Mouse (Mus musculus): ENCODE results near the gene Cks1brt.
"Not testable (repeated sequence)": the region's sequence is repeated elsewhere in the genome, so short reads cannot be mapped to it uniquely, and the experiment has no call there.

Cks1brt gene

DNA sequence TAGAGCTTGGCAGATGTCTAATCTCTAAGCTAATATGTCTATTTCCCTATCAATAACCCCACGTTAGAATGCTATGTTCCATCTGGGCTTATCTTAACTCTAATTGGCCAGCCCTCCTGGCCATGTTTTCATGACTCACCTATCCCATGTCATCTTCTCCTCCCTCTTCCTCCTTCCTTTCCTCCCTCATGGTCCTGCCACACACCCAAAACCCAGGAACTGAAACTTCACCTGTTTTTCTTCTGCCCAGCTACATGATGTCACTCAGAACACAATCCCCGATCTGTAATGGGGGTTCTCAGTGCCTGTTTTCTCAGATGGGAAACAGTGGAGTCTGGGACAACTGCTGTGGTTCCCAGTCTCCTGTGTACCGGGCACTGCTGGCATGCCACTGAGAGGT lies at the start of gene Cks1brt:
TSS of gene Cks1brt (plus strand) at position 301 of the 400 bp plus-strand sequence.
- DNase-seq, result no peak

- no peak for DNase-seq
These were observed 38.5 kb upstream of the Cks1brt start for GRCm38 (mm10) chr8:85113241-85113640.

DNA sequence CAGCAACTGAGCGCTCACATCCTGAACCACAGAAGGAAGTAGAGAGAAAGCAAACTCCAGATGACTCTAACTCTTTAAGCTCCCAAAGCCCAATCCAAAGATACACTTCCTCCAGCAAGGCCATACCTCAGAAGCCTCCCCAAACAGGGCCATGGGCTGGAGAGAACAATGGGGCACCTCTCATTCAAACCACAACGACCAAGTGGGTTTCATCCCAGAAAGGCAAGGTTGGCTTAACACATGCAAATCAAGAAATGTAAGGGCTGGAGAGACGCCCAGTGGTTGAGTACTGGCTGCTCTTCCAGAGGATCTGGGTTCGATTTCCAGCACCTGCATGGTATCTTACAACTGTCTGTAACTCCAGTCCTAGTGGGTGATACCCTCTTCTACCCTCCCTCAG lies 36.2 kb upstream of the Cks1brt start:
- DNase-seq, result no peak

- DNase-seq, result no peak
These were observed 34.7 kb upstream of the Cks1brt start for GRCm38 (mm10) chr8:85116984-85117383.

GRCm38 (mm10) chr8:85119052-85119981 lies 32.4 kb upstream of the Cks1brt start:
- DNase-seq, result peak; percentile 95 to 96

DNA sequence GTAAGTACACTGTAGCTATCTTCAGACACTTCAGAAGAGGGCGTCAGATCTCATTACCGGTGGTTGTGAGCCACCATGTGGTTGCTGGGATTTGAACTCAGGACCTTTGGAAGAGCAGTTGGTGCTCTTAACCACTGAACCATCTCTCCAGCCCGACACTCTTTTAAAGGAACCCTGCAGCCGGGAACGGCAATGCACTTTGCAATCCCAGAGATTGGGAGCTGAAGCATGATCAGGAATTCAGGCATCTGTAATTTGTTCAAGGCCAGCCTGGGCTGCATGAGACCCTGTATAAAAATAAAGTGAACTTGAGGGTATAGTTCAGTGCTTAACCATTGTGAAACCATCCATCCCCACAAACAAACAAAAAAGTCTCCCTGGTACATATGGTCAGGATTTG lies 31.5 kb upstream of the Cks1brt start:
- not testable (repeated sequence) for DNase-seq

- DNase-seq, result no peak
These were observed 28.7 kb upstream of the Cks1brt start, which contains the start of gene Zfp791 for GRCm38 (mm10) chr8:85122995-85123394. Gene Zfp791, minus strand, starts transcription at chr8:85123095.

DNA sequence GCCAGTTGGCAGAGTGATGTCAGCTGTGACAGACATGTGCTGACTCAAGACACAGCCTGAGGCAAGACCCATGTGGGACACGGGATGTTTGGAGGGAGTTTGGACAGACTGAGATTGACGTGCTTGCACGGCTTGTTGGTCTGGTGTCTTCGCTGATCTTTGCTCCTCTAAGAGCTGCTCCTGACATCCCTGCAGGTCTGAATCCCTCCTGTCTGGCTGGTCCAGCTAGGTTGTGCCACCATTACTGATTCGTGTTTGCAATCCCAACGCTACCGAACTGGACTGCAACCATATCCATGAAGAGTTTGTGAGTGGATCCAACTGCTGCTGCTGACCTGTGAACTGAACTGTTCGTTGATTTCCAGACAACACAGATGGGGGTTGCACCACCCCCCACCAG lies 28.0 kb upstream of the Cks1brt start:
- no peak for DNase-seq

DNA sequence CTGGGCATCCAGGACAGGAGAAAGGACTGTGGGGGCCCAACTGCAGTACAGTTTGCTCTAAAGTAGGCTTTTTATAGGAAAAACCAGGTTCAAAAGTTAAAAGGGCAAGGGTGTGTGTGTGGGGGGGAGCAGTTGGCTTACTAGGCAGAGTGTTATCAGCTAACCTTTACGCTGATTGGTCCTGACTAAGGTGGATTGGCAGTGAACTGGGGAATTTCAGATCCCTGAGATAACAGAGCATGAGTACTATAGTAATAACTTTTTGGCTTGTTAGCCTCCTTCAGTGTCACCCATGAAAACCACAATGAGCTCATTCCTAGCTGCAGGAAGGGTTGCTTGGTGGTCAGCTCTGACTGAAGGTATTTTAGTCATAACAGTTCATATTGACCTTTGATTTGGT lies 19.4 kb upstream of the Cks1brt start:
- no peak for DNase-seq

DNA sequence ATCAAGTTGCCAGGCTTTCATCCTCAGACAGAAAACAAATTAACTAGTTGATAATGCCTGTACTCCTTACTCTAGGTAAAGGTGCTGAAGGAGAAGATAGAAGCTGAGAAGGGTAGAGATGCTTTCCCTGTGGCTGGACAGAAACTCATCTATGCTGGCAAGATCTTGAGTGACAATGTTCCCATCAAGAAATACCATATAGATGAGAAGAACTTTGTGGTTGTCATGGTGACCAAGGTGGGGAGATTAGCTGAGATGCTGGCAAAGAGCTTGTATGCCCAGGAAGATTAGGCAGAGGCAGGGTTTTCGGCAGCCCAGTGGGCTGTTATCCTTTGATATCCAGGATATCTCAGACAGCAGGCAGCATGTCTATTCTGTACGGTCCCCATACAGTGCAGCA lies 16.0 kb upstream of the Cks1brt start:
- DNase-seq, result not testable (repeated sequence)

DNA sequence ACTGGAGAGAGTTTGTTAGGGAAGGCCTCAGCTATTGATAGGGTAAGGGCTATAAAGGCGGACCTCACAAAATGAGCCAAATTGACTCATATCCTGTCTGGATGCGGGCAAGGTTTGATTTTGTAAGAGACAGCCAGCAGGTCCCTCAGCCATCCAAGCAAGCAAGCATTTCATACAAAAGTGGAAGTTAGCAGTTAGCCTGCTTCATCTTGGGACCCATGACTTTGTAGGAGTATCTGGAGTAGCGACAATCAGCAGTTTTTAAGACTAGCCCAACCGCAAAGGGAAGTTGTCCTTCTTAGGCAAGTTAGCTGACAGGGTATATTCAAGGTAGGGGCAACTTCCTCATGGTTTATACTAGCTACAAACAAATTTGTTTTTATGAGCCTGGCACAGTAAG lies 9.2 kb upstream of the Cks1brt start:
- no peak for DNase-seq

GRCm38 (mm10) chr8:85171291-85171690 lies 19.6 kb downstream of the Cks1brt start:
- peak; percentile 50 to 72 for DNase-seq

DNA sequence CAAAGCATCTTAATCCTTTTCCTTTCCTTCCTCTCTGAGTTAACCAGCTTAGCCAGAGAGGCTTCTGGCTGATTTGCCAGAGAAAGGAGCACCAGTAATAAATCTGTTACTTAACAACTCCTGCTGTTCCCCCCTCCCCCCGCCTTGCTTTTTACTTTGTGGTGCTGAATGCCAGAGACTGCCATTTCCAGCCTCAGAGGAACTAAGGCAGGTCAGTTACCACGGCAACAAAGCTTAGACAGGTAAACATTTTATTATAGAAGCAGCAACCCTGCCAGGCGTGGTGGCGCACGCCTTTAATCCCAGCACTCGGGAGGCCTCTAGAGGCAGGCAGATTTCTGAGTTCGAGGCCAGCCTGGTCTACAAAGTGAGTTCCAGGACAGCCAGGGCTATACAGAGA lies 24.2 kb downstream of the Cks1brt start:
- DNase-seq, result peak in 1 of 2 experiments; percentile 5

GRCm38 (mm10) chr8:85192346-85192745 lies 40.6 kb downstream of the Cks1brt start:
- DNase-seq, result no peak

- DNase-seq, result no peak
These were observed 68.5 kb downstream of the Cks1brt start for GRCm38 (mm10) chr8:85220220-85220619.

GRCm38 (mm10) chr8:85220992-85221391 lies 69.3 kb downstream of the Cks1brt start:
- peak; percentile 11 to 19 for DNase-seq
